Mouse (Mus musculus): ENCODE data around the gene Cntnap2.

DNA sequence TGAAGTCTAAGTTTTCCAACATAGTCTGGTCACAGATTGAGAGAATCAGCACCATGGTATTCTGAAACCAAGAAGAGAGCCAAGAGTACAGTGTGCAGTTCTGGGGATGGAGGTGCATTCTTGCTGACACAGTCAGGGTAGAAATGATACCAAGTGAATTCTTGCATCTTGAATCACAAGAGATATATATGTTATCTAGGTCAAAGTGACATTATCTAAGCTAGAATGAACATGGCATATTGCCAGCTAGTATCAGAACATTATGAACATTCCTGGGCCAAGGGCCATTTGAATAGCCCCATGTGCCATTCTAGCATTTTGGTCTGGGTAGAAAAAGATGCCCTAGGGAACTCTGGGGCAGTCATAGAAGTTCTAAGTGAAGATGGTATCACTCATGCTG lies 2141.5 kb downstream of the Cntnap2 start:
- TF ChIP-seq MYOD1 (IDR thresholded peaks at IDR 0.05; ENCODE audit: control insufficient read depth in 1 of 3, insufficient read length in 2 of 3, low read depth in 2 of 3): no peak
- no peak for TF ChIP-seq POLR2A (IDR thresholded peaks at IDR 0.05; ENCODE audit: insufficient read length, low read depth)
- TF ChIP-seq CEBPB (IDR thresholded peaks at IDR 0.05; ENCODE audit: insufficient read depth, poor library complexity, severe bottlenecking): no peak
- no peak for TF ChIP-seq MAX (IDR thresholded peaks at IDR 0.05; ENCODE audit: low read depth)
- no peak for TF ChIP-seq MYOG (IDR thresholded peaks at IDR 0.05; ENCODE audit: control insufficient read depth in 1 of 3, insufficient read depth in 1 of 3, insufficient read length in 2 of 3, low read depth in 2 of 3)
